Mouse (Mus musculus): ENCODE results near the gene Serinc5.

Serinc5 gene

DNA sequence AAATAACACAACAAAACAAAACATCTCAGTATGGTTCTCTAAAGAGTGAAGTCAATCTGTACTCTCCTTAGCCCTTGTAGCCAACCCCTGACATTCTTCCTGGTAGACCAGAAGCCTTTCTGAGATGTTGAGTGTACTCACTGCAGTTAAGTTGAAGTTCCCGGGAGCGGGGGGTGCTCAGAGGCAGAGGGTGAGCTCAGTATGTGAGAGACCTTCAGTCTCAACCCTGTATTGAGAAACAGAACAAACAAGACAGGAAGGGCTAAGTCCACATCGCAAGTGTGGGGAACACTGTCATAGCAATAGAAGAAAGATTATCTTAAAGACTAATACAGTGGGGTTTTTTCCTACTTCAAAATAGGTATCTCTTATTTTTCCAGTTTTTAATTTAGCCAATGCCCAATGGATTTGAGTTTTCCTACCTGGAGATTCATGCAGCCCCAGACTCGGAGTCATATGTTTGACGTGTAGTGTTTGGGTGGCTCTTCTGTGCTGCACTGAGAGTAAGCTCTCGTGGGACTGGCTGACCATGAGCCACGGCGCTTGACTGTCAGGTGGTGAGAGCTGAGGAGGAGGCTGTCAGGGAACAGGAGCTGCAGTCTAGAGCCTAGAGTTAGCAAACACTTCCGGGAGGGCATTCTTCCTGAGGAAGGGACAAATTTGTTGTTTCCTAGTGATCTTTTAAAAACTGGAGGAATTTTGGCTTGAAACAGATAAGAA, 95.6 kb downstream of the Serinc5 start:
- DNase-seq, result no peak

DNA sequence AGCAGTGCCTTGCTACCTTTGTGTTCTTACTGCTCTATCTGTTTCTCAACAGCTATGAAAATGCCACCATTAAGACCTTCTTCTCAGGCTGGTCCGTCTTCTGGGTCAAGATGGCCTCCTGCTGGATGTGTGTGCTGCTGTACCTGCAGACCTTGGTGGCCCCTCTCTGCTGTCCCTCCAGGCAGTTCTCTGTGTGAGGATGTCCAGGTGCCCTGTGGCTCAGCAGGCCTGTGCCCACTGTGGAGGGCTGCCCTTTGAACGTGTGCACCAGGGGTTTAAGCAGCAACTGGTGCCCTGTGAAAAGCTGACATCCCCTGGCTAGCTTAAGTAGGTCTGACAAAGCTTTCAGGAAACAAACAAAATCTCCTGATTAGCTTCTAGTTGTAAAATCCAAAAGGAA, 97.0 kb downstream of the Serinc5 start:
- DNase-seq, result no peak

DNA sequence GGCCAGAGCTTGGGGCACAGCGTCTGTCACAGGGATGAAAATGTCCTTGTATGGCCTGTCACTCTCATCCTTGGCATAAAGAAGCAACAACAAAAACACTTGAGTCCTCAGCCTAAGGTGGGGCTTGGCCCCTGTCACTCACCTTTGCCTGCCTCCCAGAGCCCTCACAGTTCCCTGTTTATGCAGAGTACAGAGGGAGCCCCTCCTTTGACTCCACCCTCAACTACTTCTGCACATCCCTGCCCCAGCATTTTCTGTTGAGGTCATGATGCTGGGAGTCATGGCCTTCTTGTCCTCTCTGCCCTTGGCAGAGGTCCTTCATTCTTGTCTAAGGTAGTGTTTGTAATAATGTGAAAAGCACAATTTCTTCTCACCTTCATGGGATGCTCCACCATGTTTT, 97.6 kb downstream of the Serinc5 start:
- no peak for DNase-seq

DNA sequence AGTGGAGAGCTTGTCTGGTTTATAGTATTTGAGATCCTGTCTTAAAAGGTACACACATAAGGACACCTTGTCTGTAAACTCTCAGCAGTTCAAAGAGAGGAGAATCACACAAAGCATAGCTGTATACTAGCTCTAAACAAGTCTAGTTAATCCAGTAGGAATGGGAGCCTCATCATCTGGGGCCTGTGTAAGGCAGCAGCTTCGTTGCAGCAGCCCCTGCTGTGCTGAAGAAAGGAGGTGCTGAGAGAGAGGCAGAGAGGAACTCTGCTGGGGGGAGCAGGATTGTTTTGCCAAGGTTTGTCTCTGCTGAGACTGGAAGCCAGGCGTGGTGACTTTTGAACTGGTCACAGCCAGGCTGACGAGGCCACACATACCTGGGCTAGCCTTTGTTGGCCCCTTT, 98.6 kb downstream of the Serinc5 start:
- no peak for DNase-seq

DNA sequence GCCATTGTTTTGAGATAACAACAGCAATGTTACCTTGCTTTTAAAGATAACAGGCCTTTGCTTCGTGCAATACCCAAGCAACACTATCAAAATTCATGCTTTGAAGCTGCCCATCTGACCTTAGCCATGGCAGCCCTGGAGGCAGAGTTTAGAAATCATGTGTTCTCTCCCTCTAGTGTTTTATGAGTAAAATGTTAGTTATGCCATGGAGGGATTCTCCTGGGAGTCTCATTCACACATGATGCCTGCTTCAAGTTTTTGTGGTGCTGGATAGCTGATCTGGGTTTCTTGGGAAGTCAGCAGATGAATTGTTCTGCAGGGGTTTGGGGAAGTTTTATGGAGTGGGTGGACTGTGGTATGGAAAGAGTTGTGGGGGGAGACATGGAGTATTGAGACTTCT, 99.5 kb downstream of the Serinc5 start:
- DNase-seq, result no peak

DNA sequence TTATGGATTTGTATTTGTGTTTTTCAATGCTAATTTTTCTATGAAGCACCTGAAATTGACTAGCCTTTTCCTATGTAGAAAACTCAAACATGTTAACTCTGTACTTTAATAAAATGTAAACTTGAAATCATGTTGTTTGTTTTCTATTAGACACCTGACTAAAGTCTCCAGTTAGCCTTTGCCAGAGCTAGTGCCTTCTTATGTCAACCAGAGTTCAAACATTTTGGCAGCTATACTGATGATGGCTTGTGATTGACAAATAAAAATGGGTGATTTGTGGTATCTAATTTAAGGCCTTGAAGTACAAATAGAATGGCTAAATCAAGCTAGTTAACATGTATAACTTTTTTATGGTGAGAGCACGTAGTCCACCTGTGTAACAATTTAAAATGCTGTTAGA, 100.9 kb downstream of the Serinc5 start:
- no peak for DNase-seq

DNA sequence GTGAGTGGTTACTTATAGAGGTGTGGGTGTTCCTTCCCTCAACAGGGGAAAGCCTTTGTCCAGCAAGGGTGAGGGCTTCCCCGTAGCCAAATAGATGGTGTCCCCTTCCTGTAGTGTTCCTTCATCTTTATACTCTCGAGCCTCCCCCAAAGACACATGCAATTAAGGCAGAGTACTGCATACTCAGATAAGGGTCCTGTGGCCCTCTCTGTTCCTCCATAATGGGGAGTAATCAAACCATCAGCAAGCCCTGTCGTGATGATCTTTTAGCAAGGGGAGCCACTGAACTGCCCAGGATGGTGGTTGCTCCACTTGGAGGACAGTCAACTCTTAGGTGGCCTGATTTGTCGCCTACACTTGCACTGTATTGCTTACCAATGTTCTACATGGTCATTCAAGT, 101.7 kb downstream of the Serinc5 start:
- no peak for DNase-seq

DNA sequence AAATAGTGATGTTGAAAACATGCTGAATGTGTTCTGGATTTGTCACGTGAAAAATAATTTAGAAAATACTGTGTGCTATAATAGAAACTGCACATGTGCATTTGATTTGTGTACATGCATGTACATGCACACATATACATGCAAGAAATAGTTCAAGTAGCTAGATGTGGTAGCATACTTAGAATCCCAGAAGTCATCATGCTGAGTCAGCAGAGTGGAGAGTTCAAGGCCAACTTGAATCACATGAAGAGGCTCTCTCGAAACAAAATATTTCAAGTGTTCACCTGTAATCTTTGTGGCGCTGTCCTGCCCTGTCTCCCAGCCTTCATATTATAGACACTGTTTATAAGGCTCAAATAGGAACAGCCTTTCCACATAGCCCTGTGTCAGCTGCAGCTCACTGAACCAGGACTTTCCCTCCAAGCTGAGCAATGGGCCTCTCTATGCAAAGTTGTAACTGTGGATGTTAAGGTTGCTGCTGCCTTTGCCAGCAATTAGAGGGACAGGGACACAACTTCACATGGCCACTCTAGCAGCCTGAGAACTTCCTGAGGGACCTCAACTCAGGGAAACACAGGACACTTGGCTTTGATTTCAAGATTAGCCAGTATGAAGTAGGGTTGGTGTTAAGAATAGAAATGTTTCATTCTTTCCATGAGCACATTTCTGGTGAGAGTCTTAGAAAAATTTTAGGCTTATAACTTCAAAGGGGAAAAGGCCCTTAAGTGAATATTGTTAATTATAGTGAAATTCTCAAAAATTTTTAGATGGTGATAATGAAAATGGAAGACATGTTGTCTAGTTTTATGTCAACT, 107.2 kb downstream of the Serinc5 start:
- no peak for DNase-seq

DNA sequence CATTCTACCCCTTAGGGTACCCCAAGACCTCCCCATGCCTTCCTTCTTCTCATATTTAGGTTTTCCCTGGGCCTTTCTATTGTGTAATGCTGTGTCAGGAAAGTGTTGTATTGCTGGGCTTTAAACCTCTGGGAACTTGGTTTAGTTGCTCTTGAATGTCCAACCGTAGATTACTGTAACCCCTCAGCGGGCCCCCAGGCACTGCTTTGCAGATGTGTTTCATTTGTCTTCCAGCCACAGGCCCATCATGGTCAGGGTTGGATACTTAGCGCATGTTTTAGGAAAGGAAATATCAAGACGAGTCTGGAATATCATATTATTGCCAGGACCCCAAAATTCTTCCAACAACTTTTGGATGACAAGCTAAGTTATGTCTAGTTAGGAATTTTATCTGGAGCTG, 110.1 kb downstream of the Serinc5 start:
- no peak for DNase-seq

DNA sequence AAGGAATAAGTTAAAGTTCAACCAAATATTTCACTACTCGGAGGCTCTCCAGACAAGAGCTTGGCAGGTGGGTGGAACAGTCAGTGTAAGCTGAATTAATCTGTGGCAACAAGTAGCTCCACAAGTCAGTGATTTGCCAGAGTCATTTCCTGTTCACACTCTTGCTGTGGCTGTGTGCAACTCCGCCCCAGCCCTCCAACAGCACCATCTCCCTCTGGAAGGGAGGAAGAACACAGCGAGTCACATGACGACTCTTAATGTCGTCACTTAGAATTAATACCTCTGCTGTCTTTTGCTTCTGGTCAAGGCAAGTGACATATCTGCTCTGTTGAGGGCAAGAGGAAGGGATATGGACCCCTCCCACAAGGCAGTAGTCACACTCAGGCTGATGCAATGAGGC, 111.5 kb downstream of the Serinc5 start:
- DNase-seq, result no peak

DNA sequence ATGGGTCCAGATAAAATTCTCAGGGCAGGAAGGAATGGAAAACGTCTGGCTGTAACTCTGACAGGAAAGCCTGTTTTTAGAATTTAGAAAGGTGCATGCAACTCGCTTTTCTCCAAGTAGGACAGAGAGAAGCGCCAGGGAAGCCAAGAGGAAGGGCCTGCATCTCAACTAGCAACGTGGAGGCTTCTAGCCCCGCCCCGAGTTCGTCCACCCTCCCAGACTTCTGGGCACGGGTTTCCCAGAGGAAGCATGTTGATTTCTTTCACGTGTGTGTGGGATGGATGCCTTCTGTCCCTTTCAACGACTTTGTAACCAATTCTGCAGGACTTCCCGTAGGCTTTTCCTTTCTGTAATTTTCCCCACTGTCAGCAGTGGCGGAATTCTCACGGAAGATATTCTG, 118.9 kb downstream of the Serinc5 start:
- DNase-seq, result no peak

DNA sequence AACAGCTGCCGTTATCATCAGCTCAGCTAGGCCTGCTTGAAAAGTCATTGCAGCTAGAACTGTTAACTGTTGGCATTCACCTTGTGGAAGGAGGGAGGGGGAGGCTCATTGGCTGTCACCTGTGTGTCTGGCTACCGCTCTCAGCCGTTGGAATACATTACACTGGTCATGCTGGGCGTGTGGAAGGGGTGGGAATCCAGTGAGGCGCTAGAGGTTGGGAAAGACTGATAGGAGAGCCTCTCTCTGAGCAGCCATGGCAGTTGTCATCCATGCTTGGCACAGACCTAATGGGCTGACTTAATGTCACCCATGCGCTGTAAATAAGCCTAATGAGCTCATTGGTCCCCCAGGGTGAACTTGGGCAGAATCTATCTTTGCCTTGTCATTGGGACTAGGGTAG, 120.9 kb downstream of the Serinc5 start:
- DNase-seq, result peak in 1 of 2 experiments; percentile 27

DNA sequence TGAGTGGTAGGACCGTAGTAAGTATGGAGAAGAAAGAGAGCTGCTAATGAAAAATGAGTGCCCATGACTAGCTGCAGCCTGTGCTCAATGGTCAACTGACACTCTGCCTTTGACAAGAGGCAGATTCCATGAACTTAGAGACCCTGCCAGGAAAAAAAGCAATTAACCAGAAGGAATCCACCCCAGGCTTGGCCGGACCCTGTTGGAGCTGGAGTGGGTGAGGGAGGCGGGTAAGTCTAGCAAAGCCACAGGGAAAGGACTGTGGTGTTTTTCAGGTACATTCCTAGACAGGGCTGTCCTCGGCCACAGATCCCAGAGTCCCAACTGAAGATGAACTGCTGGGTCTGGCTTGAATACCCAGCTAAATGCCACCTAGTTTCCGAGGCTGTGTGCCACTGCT, 121.9 kb downstream of the Serinc5 start:
- no peak for DNase-seq

DNA sequence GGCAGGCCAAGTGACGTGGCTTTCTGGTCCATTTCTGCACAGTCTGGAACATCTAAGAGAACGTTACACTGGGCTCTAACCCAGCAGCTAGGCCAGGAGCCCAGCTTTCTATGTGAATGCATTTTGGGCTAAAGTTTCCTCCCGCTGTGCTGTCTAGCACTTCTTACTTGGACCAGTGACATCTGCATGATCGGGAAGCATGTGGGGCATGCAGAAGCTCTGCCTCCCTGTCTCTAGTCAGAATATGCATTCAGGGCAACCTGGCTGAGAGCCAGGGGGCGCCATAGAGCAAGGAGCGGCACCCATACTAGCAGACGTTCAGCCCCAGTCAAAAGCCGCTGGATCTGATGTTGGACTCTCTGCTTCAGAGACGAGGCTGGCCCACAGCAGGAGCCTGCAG, 122.4 kb downstream of the Serinc5 start:
- peak; percentile 76 to 83 for DNase-seq

DNA sequence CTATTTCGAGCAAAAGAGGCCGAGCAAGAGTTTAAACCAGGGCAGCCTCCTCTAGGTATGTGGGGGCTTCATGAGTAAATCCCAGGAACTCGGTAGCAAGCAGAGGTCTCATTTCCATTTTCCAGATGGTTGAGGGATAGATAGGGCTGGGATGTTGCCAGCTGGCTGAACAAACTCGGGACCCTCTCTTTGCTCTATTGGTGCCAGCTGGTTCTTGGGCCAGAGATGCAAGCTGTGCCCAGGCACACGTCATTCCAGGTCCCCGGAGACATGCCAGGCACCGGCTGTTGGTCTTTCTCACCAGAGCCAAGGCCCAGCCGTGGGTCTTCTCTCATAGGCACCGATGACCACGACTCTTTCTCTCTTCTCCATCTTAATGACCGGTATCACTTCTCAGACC, 122.8 kb downstream of the Serinc5 start:
- peak; percentile 69 to 75 for DNase-seq

DNA sequence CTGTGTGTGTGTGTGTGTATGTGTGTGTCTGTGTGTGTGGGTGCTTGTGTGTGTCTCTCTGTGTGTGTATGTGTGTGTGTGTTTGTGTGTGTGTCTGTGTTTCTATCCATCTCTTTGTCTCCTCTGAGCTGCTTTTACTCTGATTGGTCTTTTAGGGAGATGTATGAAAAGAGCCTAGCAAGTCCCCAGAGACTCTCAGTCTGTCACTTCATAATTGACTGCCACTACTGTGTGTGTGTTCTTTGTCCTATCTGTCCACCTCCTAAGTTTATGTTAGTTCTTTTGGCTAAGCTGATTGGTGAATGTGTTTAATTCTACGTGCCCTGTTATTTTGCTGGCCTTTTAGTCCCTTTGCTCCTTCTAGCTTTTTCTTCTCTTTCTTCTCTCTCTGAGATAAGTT, 124.8 kb downstream of the Serinc5 start:
- DNase-seq, result no peak

DNA sequence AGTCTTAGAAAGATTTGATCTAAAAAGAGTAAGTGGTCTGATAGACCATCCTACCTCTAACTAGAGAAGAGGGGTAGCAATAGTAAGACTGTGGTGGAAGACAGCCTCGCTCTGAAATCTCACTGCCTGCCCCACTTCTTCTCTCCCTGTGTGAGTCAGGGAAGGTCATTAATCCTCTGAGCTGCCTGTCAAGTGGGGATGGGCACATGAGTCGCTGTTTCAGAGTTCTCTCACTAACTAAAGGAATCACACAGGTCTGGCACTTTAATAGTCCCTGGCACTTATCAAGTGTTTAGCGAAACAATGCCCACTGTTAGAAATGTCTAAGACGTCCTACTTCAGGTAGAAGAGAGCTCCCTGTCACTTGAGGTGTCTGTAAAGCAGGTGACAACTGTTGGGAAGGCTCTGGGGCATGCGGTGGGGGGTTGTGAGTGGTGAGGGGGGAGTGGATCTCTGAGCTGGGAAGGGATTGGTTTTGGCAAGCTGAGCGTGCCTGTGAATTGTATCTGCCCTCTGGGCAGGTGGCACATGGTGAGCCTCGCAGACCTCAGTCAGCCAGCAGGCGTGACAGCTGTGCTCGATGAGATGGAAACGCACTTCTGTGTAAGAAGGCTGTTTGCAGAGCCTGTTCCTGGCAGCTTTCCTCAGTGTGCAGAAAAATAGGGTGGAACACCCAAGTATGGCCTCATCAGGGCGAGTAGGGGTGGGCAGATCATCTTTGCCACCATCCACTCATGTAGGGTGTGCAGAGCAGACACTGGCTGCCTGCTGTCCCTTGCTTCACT, 125.8 kb downstream of the Serinc5 start:
- DNase-seq, result peak; percentile 41 to 55

DNA sequence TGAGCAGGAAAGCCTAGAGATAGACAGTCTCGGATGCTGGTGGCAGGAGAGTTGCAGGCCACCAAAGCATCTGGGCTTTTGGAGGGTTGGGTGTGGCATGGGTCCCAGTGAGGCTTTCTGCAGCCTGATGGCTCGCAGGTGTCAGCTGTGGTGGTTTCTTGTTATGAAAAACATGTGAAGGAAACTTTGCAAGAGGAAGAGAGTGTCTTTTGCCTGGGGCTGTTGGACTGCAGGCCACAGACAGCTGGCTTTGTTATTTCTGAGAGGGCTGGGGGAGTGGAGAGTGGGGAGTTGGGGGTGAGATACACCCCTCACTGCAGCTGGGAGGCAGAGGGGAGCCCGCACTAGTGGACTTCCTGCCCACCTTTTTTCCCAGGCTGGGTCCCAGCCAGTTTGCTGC, 127.9 kb downstream of the Serinc5 start:
- DNase-seq, result no peak

DNA sequence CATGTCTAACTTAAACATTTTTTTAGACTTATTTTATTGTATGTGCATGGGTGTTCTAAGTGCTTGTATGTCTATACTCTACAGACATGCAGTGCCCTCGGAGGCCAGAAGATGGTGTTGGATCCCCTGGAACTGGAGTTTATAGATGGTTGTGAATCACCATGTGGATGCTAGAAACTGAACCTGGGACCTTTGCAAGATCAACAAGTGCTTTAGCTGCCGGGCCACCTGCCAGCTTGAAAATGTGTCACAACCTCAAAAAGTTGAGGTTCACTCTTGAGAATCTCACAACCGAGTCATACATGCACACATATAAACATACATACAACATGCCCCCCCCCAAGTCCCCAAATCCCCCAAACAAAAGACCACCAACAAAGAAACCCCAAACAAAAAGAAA, 129.0 kb downstream of the Serinc5 start:
- DNase-seq, result no peak

DNA sequence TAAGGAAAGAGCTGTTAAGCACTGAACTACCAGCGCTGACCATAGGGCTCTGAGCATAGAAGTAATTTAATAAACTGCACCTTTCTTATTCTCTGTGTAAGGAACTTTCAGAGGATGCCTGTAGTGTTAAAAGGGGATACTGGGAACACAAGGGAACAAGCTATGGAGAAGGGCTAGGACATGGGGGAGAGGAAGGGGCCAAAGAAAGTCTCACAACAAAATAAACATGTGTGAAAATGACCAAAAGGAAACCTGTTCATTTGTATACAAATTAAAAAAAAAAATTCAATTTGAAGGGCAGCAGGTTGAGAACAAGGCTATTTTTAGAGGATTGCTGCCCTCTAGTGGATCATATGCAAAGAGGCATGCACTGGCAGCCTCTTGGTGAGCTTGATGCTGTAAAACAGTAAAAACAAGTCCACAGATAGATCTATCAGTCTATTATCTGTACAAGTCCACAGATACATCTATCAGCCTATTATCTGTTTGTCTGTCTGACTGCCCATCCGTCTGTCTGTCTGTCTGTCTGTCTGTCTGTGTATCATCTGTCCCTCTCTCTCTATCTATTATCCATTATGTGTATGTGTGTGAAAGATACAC, 129.9 kb downstream of the Serinc5 start:
- DNase-seq, result peak; percentile 43 to 58

DNA sequence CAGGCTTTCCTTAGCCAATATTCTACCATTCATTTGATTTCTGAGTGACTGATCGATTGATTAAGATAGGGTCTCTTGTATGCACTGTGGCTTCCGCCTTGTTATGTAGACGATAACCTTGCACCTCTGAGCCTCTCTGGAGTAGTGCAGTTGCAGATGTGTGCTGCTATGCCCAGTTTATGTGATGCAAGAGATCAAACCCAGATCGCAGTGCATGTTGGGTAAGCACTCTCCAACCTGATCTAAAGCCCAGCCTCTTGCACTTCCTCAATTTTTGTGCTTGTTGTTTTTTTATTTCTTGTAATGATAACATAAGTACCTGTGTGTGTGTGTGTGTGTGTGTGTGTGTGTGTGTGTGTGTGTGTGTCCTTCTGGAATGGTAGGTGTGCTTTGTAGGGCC, 132.0 kb downstream of the Serinc5 start:
- DNase-seq, result no peak

DNA sequence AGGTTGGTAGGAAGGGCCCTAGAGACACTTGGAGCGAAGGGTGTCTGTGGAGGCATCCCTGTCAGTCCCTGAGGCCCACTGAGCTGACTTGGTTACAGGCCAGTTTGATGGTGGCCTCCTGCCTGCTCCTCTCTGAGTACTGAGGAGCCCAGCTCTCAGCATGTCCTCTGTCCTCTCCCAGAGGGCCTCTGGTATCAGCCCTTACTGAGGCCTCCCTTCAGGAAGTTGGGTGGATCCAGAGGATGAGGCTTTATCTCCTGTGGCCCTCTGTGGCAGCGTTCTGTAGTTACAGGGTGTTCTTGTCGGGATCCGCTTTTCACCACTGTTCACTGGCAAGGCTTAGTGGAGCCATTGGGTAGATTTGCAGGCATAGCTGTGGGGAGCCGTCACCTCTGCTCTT, 132.4 kb downstream of the Serinc5 start:
- no peak for DNase-seq

DNA sequence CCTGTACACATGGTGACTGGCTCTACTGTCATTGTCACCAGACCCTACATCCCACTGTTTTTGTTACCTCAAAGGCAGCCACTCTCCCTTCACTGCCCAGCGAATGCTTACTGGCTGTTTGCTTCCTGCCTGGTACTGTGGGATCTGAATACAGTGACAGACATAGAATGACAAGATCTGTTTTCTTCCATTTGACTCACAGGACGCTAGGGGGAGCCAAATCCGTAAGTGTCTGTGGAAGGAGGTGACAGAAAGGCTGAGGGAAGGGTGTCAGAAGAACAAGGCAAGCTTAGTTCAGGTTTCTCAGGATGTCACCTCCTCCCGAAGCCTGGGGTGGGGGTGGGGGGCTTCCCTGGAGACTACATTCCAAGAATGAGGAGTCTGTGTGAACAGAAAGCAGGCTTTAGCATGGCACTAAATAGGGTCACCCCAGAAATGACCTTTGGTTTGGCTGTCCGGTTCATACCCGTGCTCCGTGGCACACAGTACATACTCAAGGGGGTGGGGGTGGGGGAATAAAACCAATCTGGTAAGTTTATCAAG, 140.2 kb downstream of the Serinc5 start:
- DNase-seq, result peak; percentile 75 to 88

All from cerebellum, postnatal 25 days (tissue).